Mouse (Mus musculus) liver (tissue): Measurements from ENCODE around the gene Eml6.
"Not testable (repeated sequence)": the region's sequence is repeated elsewhere in the genome, so short reads cannot be mapped to it uniquely, and the experiment has no call there.

Source experiments
- DNase-seq: peaks from one replicate; pipeline ENCODE4 v3.0.0-alpha.2; 2020; ENCODE audit warnings: mixed read lengths

Gene Eml6

GRCm38 (mm10) chr11:30025835-30026472 is at the start of gene Eml6:
Gene Eml6 (minus strand): TSS chr11:30026033.
- DNase-seq, result peak; percentile 85

- peak; percentile 16 for DNase-seq
Observed at GRCm38 (mm10) chr11:30057299-30057698, 31.5 kb upstream of the Eml6 start.

DNA sequence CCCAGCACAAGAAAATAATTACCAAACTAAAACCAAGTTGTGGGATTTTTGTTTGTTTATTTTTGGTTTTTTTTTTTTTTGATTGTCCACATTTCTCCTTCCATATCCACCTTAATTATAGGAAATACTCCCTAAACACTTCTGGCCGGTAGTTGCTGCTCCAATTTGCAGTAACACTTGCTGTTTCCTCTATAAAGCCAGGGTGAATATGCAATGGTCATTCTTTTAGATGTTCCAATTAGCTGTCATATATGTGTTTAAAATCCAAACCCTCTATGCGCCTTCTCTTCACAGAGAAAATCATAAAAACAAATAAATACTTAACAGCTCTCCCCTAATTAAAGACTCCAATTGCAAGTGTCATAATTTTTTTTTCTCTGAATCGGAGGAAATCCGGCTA is 689 bp downstream of the Eml6 start:
- no peak for DNase-seq

DNA sequence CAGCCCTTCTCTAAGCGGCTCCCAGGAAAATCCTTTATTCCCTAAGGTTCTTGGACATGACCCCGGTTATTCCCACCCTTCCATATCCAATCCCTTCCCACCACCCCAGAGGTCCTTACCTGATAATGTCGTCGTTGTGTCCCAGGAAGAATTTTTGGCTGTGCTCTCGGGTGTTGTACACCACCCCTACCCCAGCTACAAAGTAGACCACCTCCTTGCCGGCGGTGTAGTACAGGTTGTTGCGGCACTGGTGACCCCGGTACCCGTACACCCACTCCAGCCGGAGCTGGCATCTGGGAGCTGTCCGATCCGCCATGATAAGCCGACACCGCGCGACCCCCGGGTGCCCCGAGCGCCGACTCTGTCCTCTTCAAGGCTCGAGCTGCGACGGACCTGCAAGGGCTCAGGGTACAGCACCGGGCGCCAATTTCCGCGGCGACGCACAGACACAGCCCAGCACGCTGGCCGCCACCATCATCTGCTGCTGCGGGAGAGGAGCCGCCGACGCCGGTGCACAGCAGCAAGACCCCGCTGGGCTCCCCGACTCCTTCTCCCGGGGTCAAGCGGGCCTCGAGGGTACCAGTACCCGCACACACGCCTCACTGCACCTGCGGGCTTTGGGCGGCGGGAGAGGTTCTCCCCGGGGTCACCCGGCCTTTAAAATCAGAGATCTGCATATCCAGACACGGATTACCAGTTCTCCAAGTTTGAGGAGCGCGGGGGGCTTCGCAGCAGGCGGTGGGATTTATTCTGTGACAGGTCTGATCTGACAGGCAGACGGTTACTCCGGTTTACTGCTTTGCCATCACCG is 1.4 kb downstream of the Eml6 start:
- peak; percentile 9 for DNase-seq

DNA sequence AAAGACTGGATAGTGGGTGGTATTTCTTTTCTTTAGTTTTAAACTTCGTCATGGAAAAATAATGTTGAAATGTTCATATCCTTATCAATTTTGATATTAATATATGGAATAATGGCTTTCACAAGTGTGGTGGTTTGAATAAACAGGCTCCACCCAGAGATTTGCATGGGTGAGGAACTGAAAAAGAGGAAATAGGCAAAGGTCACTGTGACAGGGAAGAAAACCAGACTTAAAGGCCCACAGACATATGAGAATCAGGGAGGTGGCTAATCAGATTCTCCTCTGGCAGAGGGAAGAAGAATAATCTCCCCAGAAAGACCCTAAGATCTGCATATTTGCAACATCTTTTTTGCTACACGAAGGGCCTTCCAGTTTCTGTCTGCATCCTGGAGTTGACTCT is 39.6 kb downstream of the Eml6 start:
- no peak for DNase-seq

- no peak for DNase-seq
Observed at GRCm38 (mm10) chr11:29968874-29969273, 57.0 kb downstream of the Eml6 start.

DNA sequence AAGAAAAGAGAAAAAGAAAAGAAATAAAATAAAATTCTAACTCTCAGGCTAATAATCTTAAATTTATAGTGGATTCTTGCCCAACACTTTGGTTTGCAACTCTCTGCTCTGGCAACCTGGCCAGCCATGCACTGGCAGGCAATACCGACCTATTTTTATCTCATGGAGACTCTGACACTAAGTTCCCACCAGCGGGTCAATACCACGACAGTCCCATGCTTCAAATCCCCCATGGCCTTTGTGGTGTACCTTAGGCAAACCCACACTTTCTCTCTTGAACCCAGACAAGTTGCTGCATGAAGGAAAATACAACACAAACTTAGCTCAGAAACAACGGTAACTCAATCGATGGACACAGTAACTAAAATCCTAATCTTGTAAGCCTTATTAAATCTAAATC is 66.5 kb downstream of the Eml6 start:
- no peak for DNase-seq

GRCm38 (mm10) chr11:29944661-29945060 is 81.2 kb downstream of the Eml6 start:
- no peak for DNase-seq

DNA sequence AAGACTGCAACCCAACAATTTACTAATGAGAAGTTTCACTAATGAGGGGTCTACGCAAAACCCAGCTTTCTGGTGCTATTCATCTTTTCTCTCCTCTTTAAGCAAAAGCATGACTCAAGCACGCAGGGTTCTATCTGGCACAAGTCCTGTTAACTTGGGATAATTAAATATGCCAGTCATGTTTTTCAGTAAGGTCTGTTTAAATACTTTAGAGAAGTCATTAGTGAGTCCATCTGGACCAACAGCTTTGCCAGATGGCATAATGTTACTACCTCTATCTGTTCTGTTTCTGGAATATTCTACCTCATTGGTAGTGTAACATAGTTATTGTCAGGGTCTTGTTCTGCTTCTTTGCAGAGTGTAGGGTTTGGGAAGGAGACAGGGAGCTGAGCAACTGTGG is 101.5 kb downstream of the Eml6 start:
- DNase-seq, result no peak

DNA sequence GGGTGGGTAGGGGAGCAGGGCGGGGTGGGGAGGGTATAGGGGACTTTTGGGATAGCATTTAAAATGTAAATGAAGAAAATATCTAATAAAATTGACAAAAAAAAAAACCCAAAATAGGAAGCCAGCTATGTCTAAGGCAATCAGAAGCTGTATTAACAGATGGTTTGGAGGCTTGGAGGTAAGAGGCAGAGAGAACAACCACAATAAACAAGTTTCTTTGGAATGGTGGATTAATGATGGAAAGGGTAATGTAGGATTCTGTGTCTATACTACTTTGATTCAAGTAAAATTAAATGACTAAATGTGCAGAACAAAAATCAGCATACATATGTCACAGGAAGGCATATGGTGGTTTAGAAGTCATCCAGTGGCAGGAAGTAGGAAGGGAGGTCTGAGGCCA is 102.0 kb downstream of the Eml6 start:
- DNase-seq, result no peak

DNA sequence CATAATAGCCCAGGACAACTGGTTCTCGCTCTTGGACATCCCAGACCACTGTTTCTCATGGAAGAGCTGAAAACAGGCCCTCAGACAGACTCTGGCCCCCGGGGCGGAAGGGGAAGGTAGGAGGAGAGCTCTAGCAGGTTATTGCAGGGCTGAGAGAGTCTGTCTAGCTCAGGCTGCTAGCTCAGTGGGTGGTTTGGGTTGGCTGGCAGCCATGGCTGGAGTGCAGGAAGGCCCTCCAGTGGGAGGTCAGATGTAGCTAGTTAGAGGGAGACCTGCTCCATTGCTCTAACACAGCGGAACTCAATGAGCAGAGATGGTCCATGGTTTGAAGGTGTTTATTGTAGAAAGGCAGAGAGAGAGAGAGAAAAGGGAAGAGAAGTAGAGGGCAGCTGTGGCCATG is 112.7 kb downstream of the Eml6 start:
- no peak for DNase-seq

GRCm38 (mm10) chr11:29909330-29909729 is 116.5 kb downstream of the Eml6 start:
- DNase-seq, result no peak

- peak; percentile 49 for DNase-seq
Observed at GRCm38 (mm10) chr11:29885160-29885559, 140.7 kb downstream of the Eml6 start.

GRCm38 (mm10) chr11:29884355-29884754 is 141.5 kb downstream of the Eml6 start:
- DNase-seq, result no peak

DNA sequence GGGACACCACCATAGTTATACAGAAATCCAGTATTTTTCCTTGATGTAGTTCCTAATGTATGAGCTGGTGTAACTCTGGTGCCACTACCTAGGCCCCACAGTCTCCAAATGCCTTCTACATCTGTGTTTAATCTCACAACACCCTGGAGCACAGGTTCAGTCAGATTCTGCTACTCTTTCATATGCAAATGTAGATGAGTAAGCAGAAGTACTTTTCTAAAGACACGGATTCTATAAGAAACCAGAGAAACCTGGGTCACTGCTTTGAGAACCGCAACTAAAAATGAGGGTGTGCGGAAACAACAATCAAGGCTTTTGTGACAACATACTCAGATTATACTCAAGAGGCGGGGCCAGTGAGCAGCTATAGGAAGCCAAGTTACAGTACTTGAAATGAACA is 142.8 kb downstream of the Eml6 start:
- DNase-seq, result no peak

DNA sequence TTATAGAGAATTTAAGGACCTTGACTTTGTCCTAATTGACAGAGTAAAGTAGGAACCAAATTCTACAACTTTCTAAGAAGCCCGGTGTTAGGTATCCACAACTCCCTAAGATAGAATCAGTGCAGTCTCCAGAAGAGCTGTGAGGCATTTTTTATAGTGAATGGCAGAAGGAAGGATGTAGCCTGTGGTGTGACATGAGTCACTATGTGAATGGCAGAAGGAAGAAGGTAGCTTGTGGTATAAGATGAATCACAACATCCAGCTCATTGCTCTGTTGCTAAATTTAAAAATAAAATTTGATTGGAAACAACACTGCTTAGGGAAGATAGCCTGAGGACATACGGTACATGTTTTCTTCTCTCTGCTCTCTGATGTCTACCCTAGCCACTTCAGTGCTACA is 146.2 kb downstream of the Eml6 start:
- DNase-seq, result no peak

- no peak for DNase-seq
Observed at GRCm38 (mm10) chr11:29877981-29878380, 147.9 kb downstream of the Eml6 start.

DNA sequence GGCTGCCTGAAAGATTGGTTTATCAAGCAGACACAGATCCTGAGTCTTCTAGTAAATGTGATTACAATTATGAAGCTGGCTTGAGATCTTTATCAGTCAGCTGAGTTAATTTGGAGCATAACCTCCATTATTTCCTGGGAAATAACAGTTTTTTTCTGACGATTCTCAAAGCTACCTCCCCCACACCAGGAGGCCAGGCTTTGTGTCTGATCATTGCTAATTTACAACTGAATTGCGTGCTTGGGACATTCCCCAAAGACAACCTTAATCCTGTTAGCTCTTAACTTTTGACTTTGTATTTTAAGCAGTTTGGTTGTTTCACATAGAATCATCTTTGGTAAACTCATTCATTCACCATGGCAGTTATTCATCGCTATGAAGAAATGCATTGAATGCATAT is 148.6 kb downstream of the Eml6 start:
- DNase-seq, result no peak

- not testable (repeated sequence) for DNase-seq
Observed at GRCm38 (mm10) chr11:29874781-29875180, 151.1 kb downstream of the Eml6 start.

DNA sequence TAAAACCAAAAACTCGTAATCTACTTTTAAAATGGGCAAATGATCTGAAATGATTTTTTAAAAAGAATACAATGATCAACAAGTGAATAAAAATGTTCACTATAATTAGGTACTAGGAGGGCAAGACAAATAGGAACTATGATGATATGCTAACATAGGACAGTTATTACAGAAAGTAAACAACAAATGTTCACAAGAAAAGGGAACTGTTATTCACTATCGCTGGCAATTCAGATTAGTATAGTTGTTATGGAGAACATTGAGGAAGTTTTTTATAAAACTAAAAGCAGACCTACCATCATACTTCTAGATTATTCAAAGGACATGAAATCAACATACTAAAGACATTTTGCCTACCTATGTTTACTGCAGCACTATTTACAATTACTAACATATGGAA is 155.7 kb downstream of the Eml6 start:
- DNase-seq, result no peak

DNA sequence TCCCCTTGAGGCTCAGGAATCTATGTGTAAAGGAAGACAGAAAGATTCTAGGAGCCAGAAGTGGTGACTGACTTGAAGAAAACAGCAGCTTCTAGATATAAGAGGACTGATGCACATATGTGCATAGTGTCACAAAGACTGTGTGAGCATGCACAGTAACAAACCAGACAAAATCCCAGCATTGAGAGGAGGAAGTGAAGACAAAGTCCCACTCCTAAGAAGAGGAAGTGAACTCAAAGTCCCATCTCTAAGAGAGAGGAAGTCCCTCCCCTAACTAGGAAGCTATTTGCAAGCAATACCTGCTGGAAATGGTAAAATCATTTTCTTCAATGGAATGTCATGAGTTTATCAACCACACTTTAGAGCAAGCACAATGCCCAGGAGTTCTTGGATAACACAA is 161.6 kb downstream of the Eml6 start:
- DNase-seq, result no peak

- DNase-seq, result peak; percentile 11
Observed at GRCm38 (mm10) chr11:29861750-29862397, 164.0 kb downstream of the Eml6 start.

GRCm38 (mm10) chr11:29861040-29861439 is 164.8 kb downstream of the Eml6 start:
- no peak for DNase-seq

DNA sequence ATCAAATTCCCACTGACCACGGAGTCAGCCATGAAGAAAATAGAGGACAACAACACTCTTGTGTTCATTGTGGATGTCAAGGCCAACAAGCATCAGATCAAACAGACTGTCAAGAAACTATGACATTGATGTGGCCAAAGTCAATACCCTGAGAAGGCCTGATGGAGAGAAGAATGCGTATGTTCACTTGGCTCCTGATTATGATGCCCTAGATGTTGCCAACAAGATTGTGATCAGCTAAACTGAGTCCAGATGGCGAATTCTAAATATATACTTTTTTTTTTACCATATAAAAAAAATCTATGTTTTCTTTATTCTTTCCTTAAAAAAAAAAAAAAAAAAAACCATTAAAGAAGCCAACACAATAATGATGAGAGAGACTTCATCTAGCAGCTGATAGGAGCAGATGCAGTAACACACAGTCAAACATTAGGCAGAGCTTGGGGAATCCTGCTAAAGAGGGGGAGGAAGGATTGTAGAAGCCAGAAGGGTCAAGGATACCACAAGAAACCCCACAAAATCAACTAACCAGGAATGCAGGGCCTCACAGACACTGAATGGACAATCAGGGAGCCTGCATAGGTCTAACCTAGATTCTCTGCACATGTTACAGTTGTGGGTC is 185.1 kb downstream of the Eml6 start:
- DNase-seq, result no peak
